Mouse (Mus musculus) thymus, postnatal 14 days (tissue): ENCODE measurements around the gene Cfap157.

Source experiments
- DNase-seq: peaks from one replicate; pipeline ENCODE4 v3.0.0; 2021

Cfap157 gene

GRCm38 (mm10) chr2:32744272-32744982 is 39.8 kb downstream of the Cfap157 start:
- no peak for DNase-seq

- no peak for DNase-seq
Observed at GRCm38 (mm10) chr2:32742173-32742531, 42.1 kb downstream of the Cfap157 start.

- DNase-seq = no peak
Observed at GRCm38 (mm10) chr2:32741273-32742172, 42.7 kb downstream of the Cfap157 start.

GRCm38 (mm10) chr2:32740916-32741272 is 43.3 kb downstream of the Cfap157 start, which contains the start of gene 6330409D20Rik:
Gene 6330409D20Rik, minus strand, starts transcription at chr2:32741016.
- DNase-seq = no peak

GRCm38 (mm10) chr2:32739311-32739710 is 44.9 kb downstream of the Cfap157 start:
- no peak for DNase-seq

- no peak for DNase-seq
Observed at GRCm38 (mm10) chr2:32737008-32737407, 47.2 kb downstream of the Cfap157 start.

GRCm38 (mm10) chr2:32736306-32736829 is 47.9 kb downstream of the Cfap157 start:
- DNase-seq = no peak

GRCm38 (mm10) chr2:32734933-32735332 is 49.3 kb downstream of the Cfap157 start:
- no peak for DNase-seq

GRCm38 (mm10) chr2:32734480-32734879 is 49.7 kb downstream of the Cfap157 start:
- DNase-seq = no peak

- DNase-seq = no peak
Observed at GRCm38 (mm10) chr2:32732695-32733094, 51.5 kb downstream of the Cfap157 start.

GRCm38 (mm10) chr2:32731911-32732310 is 52.3 kb downstream of the Cfap157 start:
- no peak for DNase-seq

- DNase-seq = no peak
Observed at GRCm38 (mm10) chr2:32730854-32731253, 53.4 kb downstream of the Cfap157 start.

- no peak for DNase-seq
Observed at GRCm38 (mm10) chr2:32729547-32729946, 54.7 kb downstream of the Cfap157 start.

- peak; percentile 32 for DNase-seq
Observed at GRCm38 (mm10) chr2:32728463-32728862, 55.8 kb downstream of the Cfap157 start.

- peak; percentile 81 for DNase-seq
Observed at GRCm38 (mm10) chr2:32727435-32727834, 56.8 kb downstream of the Cfap157 start.
